Mouse (Mus musculus): ENCODE results near the gene Cct8l1.

- TF ChIP-seq EP300 (IDR thresholded peaks at IDR 0.05; ENCODE audit: low read depth) (no peak), CTCF (IDR thresholded peaks at IDR 0.05; ENCODE audit: low read depth) (no peak)
Measured at GRCm38 (mm10) chr5:25497720-25498345, 18.0 kb upstream of the Cct8l1 start.
